Mouse (Mus musculus) forebrain, postnatal 0 days (tissue): Measurements from ENCODE around the gene Fam171a2. TPM values are rescaled to one million over a fixed set of nuclear protein-coding genes. Genes with fewer than 3 reads are reported as not detected.
A peak's percentile ranks its signal among the peaks of the same experiment; 100 is the strongest.
"Not testable (repeated sequence)": the region's sequence is repeated elsewhere in the genome, so short reads cannot be mapped to it uniquely, and the experiment has no call there.

Experiments used
- ATAC-seq: fragments of 200-750 bp; cut with Nextera tagmentation; 2 replicates; pipeline ENCODE4 v1.8.0; 2017; ENCODE audit warnings: mild to moderate bottlenecking, moderate library complexity
- DNase-seq: peaks from one replicate; pipeline ENCODE4 v3.0.0-alpha.2; 2015
- H3K27ac ChIP-seq: fragments of 300-500 bp; sonication (generic); 2 replicates; pipeline ENCODE4 v1.5.1; 2014; ENCODE audit warnings: low read depth, mild to moderate bottlenecking, antibody characterized with exemption, low read length, moderate library complexity, mixed read lengths
- H3K27me3 ChIP-seq: fragments of 300-500 bp; sonication (generic); 2 replicates; pipeline ENCODE4 v1.6.1; 2014; ENCODE audit warnings: mild to moderate bottlenecking, low read length, mixed read lengths; ENCODE audit not compliant: insufficient read depth
- H3K36me3 ChIP-seq: fragments of 300-500 bp; sonication (generic); 2 replicates; pipeline ENCODE4 v1.6.1; 2014; ENCODE audit warnings: mild to moderate bottlenecking, moderate library complexity; ENCODE audit not compliant: insufficient read depth
- H3K4me1 ChIP-seq: fragments of 300-500 bp; sonication (generic); 2 replicates; pipeline ENCODE4 v1.6.1; 2014; ENCODE audit warnings: antibody characterized with exemption; ENCODE audit not compliant: insufficient read depth
- H3K4me2 ChIP-seq: fragments of 300-500 bp; sonication (generic); 2 replicates; pipeline ENCODE4 v1.6.1; 2014; ENCODE audit warnings: low read depth, mild to moderate bottlenecking, moderate library complexity
- H3K4me3 ChIP-seq: fragments of 300-500 bp; sonication (generic); 2 replicates; pipeline ENCODE4 v1.5.1; 2014; ENCODE audit warnings: low read depth, low read length, mixed read lengths
- H3K9ac ChIP-seq: fragments of 300-500 bp; sonication (generic); 2 replicates; pipeline ENCODE4 v1.6.1; 2014; ENCODE audit warnings: mild to moderate bottlenecking
- H3K9me3 ChIP-seq: fragments of 300-500 bp; sonication (generic); 2 replicates; pipeline ENCODE4 v1.6.1; 2016; ENCODE audit warnings: low read length
- CTCF ChIP-seq: sonication (generic); IDR thresholded peaks from 2 replicates; pipeline ENCODE4 v1.5.1; 2016; ENCODE audit warnings: antibody characterized with exemption, control low read depth, low read depth
- WGBS: fragments of 180-500 bp; shearing (Covaris S2); extraction: QIAGEN DNeasy Blood & Tissue Kit; methylation state at CpG from one replicate; pipeline ENCODE4 v1.1.7; 2014; 5-methylcytosine and 5-hydroxymethylcytosine counted together
- microRNA-seq, 2 experiments: library from miRNA; unstranded; fragments of <30 nt; microRNA quantifications; one replicate each; pipeline ENCODE4; 2016
- polyA plus RNA-seq: library from polyadenylated mRNA; unstranded; fragments of >200 nt; fragmentation: Nextera tagmentation; extraction: Ambion mirVana; gene quantifications from 2 replicates; pipeline ENCODE4 v1.2.1, GENCODE M21; 2015
- total RNA-seq: library from RNA; depleted of rRNA; stranded (reverse); fragments of >200 nt; gene quantifications from 2 replicates; pipeline ENCODE4 v1.2.3, GENCODE M21; 2014; rRNA removed

Fam171a2 gene
- total and polyA plus RNA-seq, 2 experiments from 2014 or later: 26.9 to 361 TPM

- 4% methylated on average over 17 of the region's 17 CpGs for WGBS
Observed at GRCm38 (mm10) chr11:102393719-102394420, 53.6 kb downstream of the Fam171a2 start.

GRCm38 (mm10) chr11:102393238-102393634 lies 54.2 kb downstream of the Fam171a2 start, which contains the start of gene Rundc3a:
TSS of gene Rundc3a (plus strand) at chr11:102393403.
- H3K9me3 ChIP-seq: no peaks in the 10 kb centered on the region
- WGBS: 4% methylated on average over 34 of the region's 34 CpGs
- peaks cover 35% of the 10 kb centered on the region for H3K4me1 ChIP-seq
- 0 out of 2 replicates have a peak, but pooled peaks cover 1% of the 10 kb centered on the region for H3K36me3 ChIP-seq
- H3K4me3 ChIP-seq: peak within 1 kb of the TSS; percentile 93
- TF ChIP-seq CTCF: no peak
- H3K9ac ChIP-seq: peak within 1 kb of the TSS; percentile 97
- DNase-seq: peak; percentile 98
- peak; percentile 92 for ATAC-seq
- peak within 1 kb of the TSS; percentile 98 for H3K27ac ChIP-seq
- H3K4me2 ChIP-seq: peak within 1 kb of the TSS; percentile 87
- H3K27me3 ChIP-seq: no peaks in the 10 kb centered on the region

More at GRCm38 (mm10) chr11:102393719-102394420, 53.6 kb downstream of the Fam171a2 start:
- Histone ChIP-seq H3K4me2 (peak overlapping the region; percentile 87), H3K9ac (peak overlapping the region; percentile 97), H3K27ac (peak overlapping the region; percentile 98), H3K4me3 (peak overlapping the region; percentile 93), H3K36me3 (peaks cover 8% of the 10 kb centered on the region; the same call in 1 of the 2 replicates), H3K4me1 (peaks cover 35% of the 10 kb centered on the region), H3K9me3 (no peaks in the 10 kb centered on the region), H3K27me3 (no peaks in the 10 kb centered on the region)
- TF ChIP-seq CTCF: no peak
- ATAC-seq (peak; percentile 77), DNase-seq (peak; percentile 83)

- Histone ChIP-seq H3K4me2 (peak overlapping the region; percentile 87), H3K4me1 (peaks cover 35% of the 10 kb centered on the region), H3K27ac (peak overlapping the region; percentile 98), H3K9ac (peak overlapping the region; percentile 97), H3K9me3 (no peaks in the 10 kb centered on the region), H3K4me3 (peak overlapping the region; percentile 93), H3K27me3 (no peaks in the 10 kb centered on the region), H3K36me3 (no peaks in the 10 kb centered on the region)
- ATAC-seq (peak; percentile 28; the same call in 1 of the 2 replicates), DNase-seq (no peak)
- 18% methylated on average over 15 of the region's 15 CpGs for WGBS
- no peak for TF ChIP-seq CTCF
Observed at GRCm38 (mm10) chr11:102392441-102393237, 54.8 kb downstream of the Fam171a2 start.

GRCm38 (mm10) chr11:102389436-102389835 lies 58.0 kb downstream of the Fam171a2 start:
- 90% methylated on average over 4 of the region's 5 CpGs for WGBS
- not testable (repeated sequence) for DNase-seq, H3K27me3 ChIP-seq, H3K36me3 ChIP-seq, H3K9ac ChIP-seq, ATAC-seq, H3K4me2 ChIP-seq, H3K4me3 ChIP-seq, H3K9me3 ChIP-seq, H3K27ac ChIP-seq, H3K4me1 ChIP-seq

Small RNA genes within 50 kb of the gene (microRNA-seq; reads per million reads assigned to microRNA genes)
- 0 to 0.12 reads per million in 2 experiments for gene Mir6930

Other genes with a start within 250 kb of the Fam171a2 start
- gene Hdac5, start 217.5 kb downstream of the Fam171a2 start, total RNA-seq: 170 and 209 TPM in 2 replicates
- gene Hdac5, start 217.5 kb downstream of the Fam171a2 start, polyA plus RNA-seq: 67.1 and 69.4 TPM in 2 replicates
- 0.62 and 1.0 TPM in 2 replicates for gene BC030867, start 198.8 kb downstream of the Fam171a2 start, total RNA-seq
- gene BC030867, start 198.8 kb downstream of the Fam171a2 start, polyA plus RNA-seq: 1.5 and 1.6 TPM in 2 replicates
- 0.54 and 1.4 TPM in 2 replicates for gene Asb16, start 178.9 kb downstream of the Fam171a2 start, total RNA-seq
- gene Asb16, start 178.9 kb downstream of the Fam171a2 start, polyA plus RNA-seq: 0.11 TPM in 1 of 2 replicates, not detected in the other
- 72.5 and 77.4 TPM in 2 replicates for gene Tmub2, start 162.8 kb downstream of the Fam171a2 start, total RNA-seq
- 63.0 and 67.0 TPM in 2 replicates for gene Tmub2, start 162.8 kb downstream of the Fam171a2 start, polyA plus RNA-seq
- 162 and 167 TPM in 2 replicates for gene Atxn7l3, start 151.1 kb downstream of the Fam171a2 start, total RNA-seq
- gene Atxn7l3, start 151.1 kb downstream of the Fam171a2 start, polyA plus RNA-seq: 24.3 and 26.2 TPM in 2 replicates
- 94.3 and 109 TPM in 2 replicates for gene Ubtf, start 127.9 kb downstream of the Fam171a2 start, total RNA-seq
- gene Ubtf, start 127.9 kb downstream of the Fam171a2 start, polyA plus RNA-seq: 73.2 and 78.7 TPM in 2 replicates
- 0.24 and 1.2 TPM in 2 replicates for gene Slc4a1, start 81.5 kb downstream of the Fam171a2 start, total RNA-seq
- 0.50 and 0.68 TPM in 2 replicates for gene Slc4a1, start 81.5 kb downstream of the Fam171a2 start, polyA plus RNA-seq
- 306 and 418 TPM in 2 replicates for gene Rundc3a, start 54.3 kb downstream of the Fam171a2 start, total RNA-seq
- 118 and 121 TPM in 2 replicates for gene Rundc3a, start 54.3 kb downstream of the Fam171a2 start, polyA plus RNA-seq
- 96.3 and 114 TPM in 2 replicates for gene Slc25a39, start 39.7 kb downstream of the Fam171a2 start, total RNA-seq
- gene Slc25a39, start 39.7 kb downstream of the Fam171a2 start, polyA plus RNA-seq: 120 and 129 TPM in 2 replicates
- gene Grn, start 17.4 kb downstream of the Fam171a2 start, total RNA-seq: 49.5 and 66.2 TPM in 2 replicates
- gene Grn, start 17.4 kb downstream of the Fam171a2 start, polyA plus RNA-seq: 72.3 and 86.6 TPM in 2 replicates
- gene Itga2b, start 22.4 kb upstream of the Fam171a2 start, total RNA-seq: 2.2 and 3.7 TPM in 2 replicates
- gene Itga2b, start 22.4 kb upstream of the Fam171a2 start, polyA plus RNA-seq: 8.7 and 12.4 TPM in 2 replicates
- 29.5 and 31.1 TPM in 2 replicates for gene Gpatch8, start 108.7 kb upstream of the Fam171a2 start, total RNA-seq
- gene Gpatch8, start 108.7 kb upstream of the Fam171a2 start, polyA plus RNA-seq: 25.2 and 45.5 TPM in 2 replicates
- 2.6 and 5.5 TPM in 2 replicates for gene Gm11627, start 131.8 kb upstream of the Fam171a2 start, total RNA-seq
- 3.7 and 5.9 TPM in 2 replicates for gene Gm11627, start 131.8 kb upstream of the Fam171a2 start, polyA plus RNA-seq
- gene Fzd2, start 156.7 kb upstream of the Fam171a2 start, total RNA-seq: 12.0 and 15.2 TPM in 2 replicates
- gene Fzd2, start 156.7 kb upstream of the Fam171a2 start, polyA plus RNA-seq: 4.5 and 4.6 TPM in 2 replicates
- gene Meioc, start 216.0 kb upstream of the Fam171a2 start, total RNA-seq: not detected in 2 replicates
- 0.08 and 0.10 TPM in 2 replicates for gene Meioc, start 216.0 kb upstream of the Fam171a2 start, polyA plus RNA-seq